Comparison of ENCODE assay signal across 11 mouse cellular contexts in genomic region chr9:94483291-94483879, GRCm38 (mm10). TPM values are rescaled to one million over a fixed set of nuclear protein-coding genes. Genes with fewer than 3 reads are reported as not detected.
DNase-seq lines count a peak whose midpoint lies in the region; ATAC-seq lines count a peak whose summit lies in the region.
"Had no signal": no experiment of that assay in that cellular context is flagged by ENCODE, and none has a peak within 500 bp of the region (broad histone marks: within the 10 kb centered on the region; RNA-seq: fewer than 3 reads in every experiment).

No protein-coding gene starts in this region.

- H3K36me3 ChIP-seq in heart, embryonic 13.5 days, result no peaks in the 10 kb centered on the region
- no peaks in the 10 kb centered on the region for H3K36me3 ChIP-seq in embryonic facial prominence, embryonic 15.5 days
- H3K36me3 ChIP-seq in limb, embryonic 15.5 days, result no peaks in the 10 kb centered on the region
- H3K36me3 ChIP-seq: heart, embryonic 15.5 days; midbrain, embryonic 12.5 days had no signal

- intact Hi-C loops in heart, postnatal 36 days (cut with DNase I), result no loop called here

- ATAC-seq in heart, embryonic 13.5 days (ENCODE audit: extremely low read depth, insufficient number of reproducible peaks, low FRiP score, low TSS enrichment), result no peak
- no peak for ATAC-seq in embryonic facial prominence, embryonic 15.5 days (ENCODE audit: insufficient number of reproducible peaks, low FRiP score, low TSS enrichment, low read depth)
- ATAC-seq in limb, embryonic 15.5 days (ENCODE audit: insufficient number of reproducible peaks, low FRiP score, low TSS enrichment, low read depth), result no peak

- 0 out of 2 replicates have a peak overlapping the region, but pooled peaks have one; percentile 36 for H3K27ac ChIP-seq in heart, embryonic 13.5 days (replicated peaks)
- peak overlapping the region; percentile 55; the same call in 1 of the 2 replicates for H3K27ac ChIP-seq in embryonic facial prominence, embryonic 15.5 days (replicated peaks)
- H3K27ac ChIP-seq in limb, embryonic 15.5 days, result 0 out of 2 replicates have a peak overlapping the region, but pooled peaks have one; percentile 0
- H3K27ac ChIP-seq: heart, embryonic 15.5 days; midbrain, embryonic 12.5 days had no signal

- H3K4me1 ChIP-seq in heart, embryonic 13.5 days, result peaks cover 18% of the 10 kb centered on the region
- peaks cover 6% of the 10 kb centered on the region; the same call in 1 of the 2 replicates for H3K4me1 ChIP-seq in embryonic facial prominence, embryonic 15.5 days
- 0 out of 2 replicates have a peak, but pooled peaks cover 6% of the 10 kb centered on the region for H3K4me1 ChIP-seq in limb, embryonic 15.5 days

- H3K9me3 ChIP-seq in heart, embryonic 13.5 days, result no peaks in the 10 kb centered on the region
- H3K9me3 ChIP-seq in embryonic facial prominence, embryonic 15.5 days (replicated peaks), result no peaks in the 10 kb centered on the region
- H3K9me3 ChIP-seq in limb, embryonic 15.5 days, result no peaks in the 10 kb centered on the region
- H3K9me3 ChIP-seq: heart, embryonic 15.5 days; midbrain, embryonic 12.5 days had no signal

- DNase-seq in heart, postnatal 36 days, result no peak
- DNase-seq in Muller cell, postnatal 12 days (ENCODE audit: inconsistent ontology term), result peak; percentile 73
- DNase-seq in adrenal gland, postnatal 14 days, result no peak
- DNase-seq in adipocyte (ENCODE audit: low spot score), result no peak
- no peak for DNase-seq in frontal cortex, postnatal 10 days (ENCODE audit: low spot score in 2 of 2)
- DNase-seq: thymus, adult 18-20 months had no signal

- no peak overlapping the region for H3K4me3 ChIP-seq in heart, embryonic 13.5 days
- no peak overlapping the region for H3K4me3 ChIP-seq in embryonic facial prominence, embryonic 15.5 days (replicated peaks)
- no peak overlapping the region for H3K4me3 ChIP-seq in limb, embryonic 15.5 days
- H3K4me3 ChIP-seq: heart, embryonic 15.5 days; midbrain, embryonic 12.5 days had no signal

- no peak overlapping the region for H3K9ac ChIP-seq in heart, embryonic 13.5 days
- H3K9ac ChIP-seq in embryonic facial prominence, embryonic 15.5 days, result no peak overlapping the region
- H3K9ac ChIP-seq in limb, embryonic 15.5 days, result no peak overlapping the region
- H3K9ac ChIP-seq: heart, embryonic 15.5 days; midbrain, embryonic 12.5 days had no signal

- 51% methylated on average over 6 of the region's 6 CpGs for WGBS in heart, embryonic 13.5 days
- WGBS in embryonic facial prominence, embryonic 15.5 days, result 55% methylated on average over 6 of the region's 6 CpGs
- WGBS in limb, embryonic 15.5 days, result 64% methylated on average over 6 of the region's 6 CpGs

- H3K4me2 ChIP-seq in heart, embryonic 13.5 days, result no peak overlapping the region
- no peak overlapping the region for H3K4me2 ChIP-seq in embryonic facial prominence, embryonic 15.5 days (replicated peaks)
- no peak overlapping the region for H3K4me2 ChIP-seq in limb, embryonic 15.5 days
- H3K4me2 ChIP-seq: heart, embryonic 15.5 days; midbrain, embryonic 12.5 days had no signal

- no peaks in the 10 kb centered on the region for H3K27me3 ChIP-seq in heart, embryonic 13.5 days (replicated peaks)
- no peaks in the 10 kb centered on the region for H3K27me3 ChIP-seq in embryonic facial prominence, embryonic 15.5 days
- H3K27me3 ChIP-seq in limb, embryonic 15.5 days, result no peaks in the 10 kb centered on the region
- H3K27me3 ChIP-seq: heart, embryonic 15.5 days; midbrain, embryonic 12.5 days had no signal

RNA-seq across cellular contexts. Expression of gene 1190002N15Rik, which starts 54.5 kb away (rescaled TPM):
- 9.3 and 12.7 TPM in 2 replicates for polyA plus RNA-seq in heart, embryonic 13.5 days (2015; fragmentation: Nextera tagmentation; extraction: Ambion mirVana)
- 10 to 100 TPM; 30.7 to 30.9 TPM for total RNA-seq in heart, postnatal 36 days (2021)
- 24.0 and 31.6 TPM in 2 replicates for polyA plus RNA-seq in embryonic facial prominence, embryonic 15.5 days (2015; fragmentation: Nextera tagmentation; extraction: Ambion mirVana)
- polyA plus RNA-seq in limb, embryonic 15.5 days (2015; fragmentation: Nextera tagmentation; extraction: Ambion mirVana), result 20.1 and 23.6 TPM in 2 replicates
- 19.8 and 24.6 TPM in 2 replicates for total RNA-seq in adrenal gland, postnatal 14 days (2021)

Comparison
In these comparisons a context has a peak if more than half of its experiments do, and no peak if none do; other contexts are left out.
1. H3K27ac ChIP-seq: peak in every context shown above with its lines; median percentile 55 in embryonic facial prominence, embryonic 15.5 days; 36 in heart, embryonic 13.5 days; 0 in limb, embryonic 15.5 days.